Mouse (Mus musculus): ENCODE measurements around the gene Birc5. TPM values are rescaled to one million over a fixed set of nuclear protein-coding genes. Genes with fewer than 3 reads are reported as not detected.
"Not testable (repeated sequence)": the region's sequence is repeated elsewhere in the genome, so short reads cannot be mapped to it uniquely, and the experiment has no call there.

The Birc5 gene
- total RNA-seq, 2 experiments from 2014 or later, result 0.82 to 1.1 TPM

DNA sequence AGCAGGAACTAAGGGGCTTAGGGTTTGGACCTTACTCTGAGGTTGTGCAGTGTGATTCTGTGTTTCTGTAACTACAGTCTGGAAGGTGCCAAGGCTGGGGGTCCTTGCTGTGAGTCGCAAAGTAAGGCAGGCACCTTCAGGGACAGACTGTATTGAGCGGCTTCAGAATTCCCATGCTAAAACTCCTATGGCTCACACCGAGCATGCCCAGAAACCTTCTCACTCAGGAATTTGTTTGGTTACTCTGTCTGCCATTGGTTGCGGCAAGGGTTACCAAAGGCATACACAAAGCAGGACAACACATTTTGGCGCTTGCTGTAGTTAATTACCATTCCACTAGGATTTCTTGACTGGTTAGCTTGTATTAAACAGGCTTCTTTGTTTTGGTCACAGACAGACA lies 22.9 kb upstream of the Birc5 start:
- DNase-seq (ENCODE audit: low spot score in 2 of 2), result no peak

DNA sequence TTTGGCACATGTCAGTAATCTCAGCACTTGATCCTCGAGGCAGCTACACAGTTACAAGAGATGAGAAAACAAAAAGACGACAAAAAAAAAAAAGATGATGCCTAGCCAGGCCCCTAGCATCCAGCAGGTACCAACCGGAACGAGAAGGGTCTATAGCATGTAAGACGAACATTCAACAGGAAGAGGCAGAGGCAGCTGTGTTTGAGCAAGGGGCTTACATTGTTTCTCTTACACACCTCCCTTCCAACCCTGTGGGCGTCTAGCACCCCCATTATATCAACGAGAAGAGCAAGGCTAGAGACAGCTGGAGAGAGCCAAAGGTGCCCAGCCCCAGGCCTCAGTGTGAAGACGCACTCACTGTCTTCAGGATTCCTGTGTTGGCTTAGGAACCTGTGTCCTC lies 22.1 kb upstream of the Birc5 start:
- no peak for DNase-seq (ENCODE audit: low spot score in 2 of 2)

DNA sequence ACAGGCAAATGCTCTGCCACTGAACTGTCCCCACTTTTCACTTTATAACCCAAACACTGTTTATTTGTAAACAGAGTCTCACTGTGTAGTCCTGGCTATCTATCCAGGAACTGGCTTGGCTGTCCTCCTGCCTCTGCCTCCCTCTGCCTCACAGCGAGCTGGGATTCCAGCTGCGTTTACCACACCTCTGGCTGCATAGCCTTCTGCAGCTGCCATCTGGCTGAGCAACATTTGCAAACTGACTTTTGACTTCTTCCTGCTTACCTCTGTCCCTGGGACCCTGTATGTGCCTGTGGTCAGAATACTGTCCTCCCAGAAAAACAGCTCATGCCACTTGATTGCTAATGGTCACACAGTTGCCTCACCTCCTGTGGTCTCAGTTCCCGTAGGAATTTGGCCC lies 21.7 kb upstream of the Birc5 start:
- no peak for DNase-seq (ENCODE audit: low spot score in 2 of 2)

DNA sequence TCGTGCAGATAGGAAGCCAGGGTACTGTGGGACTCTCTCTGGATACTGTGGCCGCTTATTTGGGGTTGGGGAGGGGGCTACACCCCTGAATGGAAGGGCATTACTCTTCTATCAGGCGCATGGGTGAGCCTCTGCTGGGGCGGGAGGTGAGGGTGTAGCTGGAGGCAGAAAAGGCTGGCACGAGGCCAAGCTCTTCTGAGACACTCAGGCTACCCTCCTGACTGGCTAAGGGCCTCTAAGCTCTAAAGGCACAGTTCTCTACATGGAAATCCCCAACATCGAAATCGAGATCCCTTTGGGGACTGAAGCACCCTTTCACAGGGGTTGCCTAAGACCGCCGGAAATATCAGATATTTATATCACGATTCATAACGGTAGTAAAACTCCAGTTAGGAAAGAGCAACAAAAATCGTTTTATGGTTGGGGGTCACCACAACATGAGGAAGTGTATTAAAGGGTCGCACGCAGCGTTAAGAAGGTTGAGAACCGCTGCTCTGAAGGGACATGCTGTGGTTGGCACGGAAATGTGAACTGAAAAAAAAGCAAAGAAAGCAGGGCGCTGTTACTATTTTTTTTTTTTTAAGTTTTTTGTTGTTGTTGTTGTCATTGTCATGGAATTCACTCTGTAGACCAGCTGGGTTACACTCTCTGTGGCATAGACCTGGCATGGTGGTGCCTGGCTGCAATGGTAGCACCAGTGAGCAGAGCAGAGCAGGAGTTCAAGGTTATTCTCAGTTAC lies 20.7 kb upstream of the Birc5 start:
- DNase-seq (ENCODE audit: low spot score in 2 of 2), result no peak

DNA sequence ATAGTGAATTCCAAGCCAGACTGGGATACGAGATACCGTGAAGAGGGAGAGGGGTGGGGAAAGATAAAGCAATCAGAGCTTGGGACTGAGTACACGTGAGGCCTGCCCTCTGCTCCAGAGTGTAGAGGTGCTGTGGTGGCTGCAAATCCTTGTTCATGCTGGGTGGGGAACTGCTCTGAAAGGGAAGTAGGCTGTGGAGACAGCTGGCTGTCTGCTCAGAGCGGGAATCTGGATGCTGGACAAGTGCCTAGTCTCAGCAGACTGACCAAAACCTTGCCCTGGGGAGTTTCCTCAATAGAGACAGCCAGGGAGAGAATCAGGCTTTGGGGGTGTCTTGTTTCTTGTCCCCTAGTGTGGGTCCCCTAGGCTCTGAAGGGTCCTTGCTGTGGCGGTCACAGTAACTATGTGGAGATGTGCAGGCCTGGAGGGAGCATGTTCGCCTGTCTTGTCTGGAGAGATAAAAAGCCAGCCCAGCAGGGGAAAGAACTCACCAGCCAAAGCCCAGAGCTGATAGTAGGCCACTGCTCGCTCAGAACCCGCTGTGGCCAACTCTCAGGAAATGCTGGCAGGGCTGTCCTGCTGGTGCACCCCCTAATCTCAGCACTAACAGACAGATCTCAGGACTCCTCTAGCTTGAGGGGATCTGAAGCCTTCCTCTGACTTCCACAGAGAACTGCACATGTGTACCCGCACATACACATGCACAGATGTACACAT lies 20.0 kb upstream of the Birc5 start:
- no peak for DNase-seq (ENCODE audit: low spot score in 2 of 2)

DNA sequence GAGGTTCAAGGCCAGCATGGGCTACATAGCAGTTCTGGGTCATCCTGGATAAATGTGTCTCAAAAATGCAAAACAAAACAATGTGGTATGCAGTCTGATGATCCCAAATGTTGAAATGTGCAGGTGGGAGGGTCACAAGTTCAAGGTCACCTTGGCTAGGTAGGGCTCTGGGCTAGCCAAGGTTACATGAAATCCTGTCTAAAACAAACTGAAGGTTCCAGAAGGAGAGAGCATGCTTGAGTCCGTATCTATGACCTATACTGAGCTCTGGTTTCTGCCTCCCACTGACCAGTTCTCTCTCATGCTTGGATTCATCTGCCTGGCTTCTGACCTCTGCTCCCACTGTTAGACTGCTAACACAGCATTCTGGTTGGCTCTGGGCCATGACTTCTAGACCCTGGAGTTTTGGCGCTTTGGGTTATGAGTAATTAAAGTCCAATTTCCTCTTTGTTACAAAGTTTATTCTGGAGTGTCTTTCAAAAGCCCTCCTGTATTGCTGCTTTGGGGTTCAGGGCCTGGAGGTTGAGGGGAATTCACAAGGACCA lies 19.3 kb upstream of the Birc5 start:
- DNase-seq (ENCODE audit: low spot score in 2 of 2), result no peak

DNA sequence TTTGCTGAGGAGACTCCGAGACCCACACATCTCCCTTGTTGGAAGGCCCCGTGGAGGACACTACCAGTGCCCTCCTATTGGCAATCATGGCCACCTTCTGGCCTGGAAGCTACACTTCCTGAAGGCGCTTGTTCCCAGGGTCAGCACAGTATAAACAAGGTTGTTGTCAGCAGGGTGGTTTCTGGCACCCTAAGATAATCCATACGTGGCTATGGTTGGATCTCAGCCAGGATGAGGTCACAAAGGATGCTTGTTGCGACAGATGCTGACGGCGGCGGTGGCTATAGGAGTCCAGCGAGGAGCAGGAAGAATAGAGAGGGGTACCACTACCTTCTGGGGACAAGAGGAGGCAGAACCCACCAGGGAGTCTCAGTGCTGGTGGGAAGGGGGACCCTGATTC lies 18.6 kb upstream of the Birc5 start:
- no peak for DNase-seq (ENCODE audit: low spot score in 2 of 2)

DNA sequence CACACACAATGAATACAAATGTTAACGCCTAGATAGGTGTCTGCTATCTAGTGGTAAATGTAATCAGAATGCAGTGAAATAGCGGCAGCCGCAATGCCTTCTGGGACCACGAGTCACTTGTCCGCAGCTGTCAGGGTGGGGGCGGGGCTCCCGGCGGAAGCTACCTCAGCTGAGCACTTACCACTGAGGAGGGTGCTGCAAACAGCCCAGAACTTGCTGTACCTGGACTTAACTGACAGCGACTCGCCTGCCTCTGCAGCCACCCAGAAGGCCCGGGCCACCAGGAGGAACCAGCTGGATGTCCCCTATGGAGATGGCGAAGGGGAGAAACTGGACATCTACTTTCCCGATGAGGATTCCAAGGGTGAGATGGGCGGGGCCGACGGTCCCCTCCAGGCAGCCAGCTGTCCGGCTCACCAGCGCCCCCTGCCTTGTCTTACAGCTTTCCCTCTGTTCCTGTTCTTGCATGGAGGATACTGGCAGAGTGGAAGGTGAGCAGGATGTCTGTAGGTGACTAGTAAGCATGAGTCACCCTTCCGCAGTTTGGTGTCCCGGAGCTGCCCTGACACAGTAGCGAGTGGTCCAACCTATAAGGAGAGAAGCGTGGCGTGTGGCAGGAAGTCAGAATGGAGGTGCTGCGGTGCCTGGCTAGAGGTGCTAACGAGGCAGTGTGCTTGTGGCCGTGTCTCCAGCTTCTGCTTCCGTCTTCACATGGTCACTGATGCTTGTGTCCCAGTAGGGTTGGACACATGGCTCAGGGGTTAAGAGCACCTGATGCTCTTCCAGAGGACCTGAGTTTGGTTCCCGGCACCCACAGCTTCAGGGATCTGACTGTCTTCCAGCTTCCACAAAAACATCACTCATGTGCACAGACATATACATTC lies 16.7 kb upstream of the Birc5 start:
- DNase-seq (ENCODE audit: low spot score in 2 of 2), result peak; percentile 46 to 60

DNA sequence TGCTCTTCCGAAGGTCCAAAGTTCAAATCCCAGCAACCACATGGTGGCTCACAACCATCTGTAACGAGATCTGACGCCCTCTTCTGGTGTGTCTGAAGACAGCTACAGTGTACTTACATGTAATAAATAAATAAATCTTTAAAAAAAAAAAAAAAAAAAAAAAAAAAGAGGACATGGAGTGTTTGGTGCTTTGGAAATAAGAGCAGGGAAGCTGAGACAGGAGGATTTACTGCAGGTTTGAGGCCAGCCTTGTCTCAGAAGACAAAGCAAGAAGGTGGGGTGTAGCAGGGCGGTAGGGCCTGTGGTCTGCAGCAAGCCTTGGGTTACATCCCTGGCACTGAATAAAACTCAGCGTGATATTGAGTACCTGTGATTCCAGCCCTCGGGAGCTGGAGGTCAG lies 15.5 kb upstream of the Birc5 start:
- not testable (repeated sequence) for DNase-seq (ENCODE audit: low spot score in 2 of 2)

DNA sequence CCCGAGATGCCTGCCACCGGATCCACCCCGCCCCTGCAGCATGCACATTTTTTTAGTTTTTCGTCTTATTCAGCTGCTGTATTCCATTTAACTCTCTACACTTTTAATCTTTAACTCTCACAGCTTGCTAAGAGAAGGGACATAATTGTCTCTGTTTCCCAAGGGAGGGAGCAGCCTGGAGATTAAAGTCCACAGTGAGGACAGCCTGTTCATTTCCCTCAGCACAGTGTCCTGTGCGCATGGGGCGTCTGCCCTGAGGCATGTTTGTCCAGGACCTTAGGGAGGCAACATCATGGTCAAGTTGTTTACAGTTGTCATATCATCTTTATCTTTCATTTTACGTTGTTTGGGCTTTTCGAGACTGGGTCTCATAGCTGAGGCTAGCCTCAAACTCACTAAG lies 15.0 kb upstream of the Birc5 start:
- DNase-seq (ENCODE audit: low spot score in 2 of 2), result no peak

DNA sequence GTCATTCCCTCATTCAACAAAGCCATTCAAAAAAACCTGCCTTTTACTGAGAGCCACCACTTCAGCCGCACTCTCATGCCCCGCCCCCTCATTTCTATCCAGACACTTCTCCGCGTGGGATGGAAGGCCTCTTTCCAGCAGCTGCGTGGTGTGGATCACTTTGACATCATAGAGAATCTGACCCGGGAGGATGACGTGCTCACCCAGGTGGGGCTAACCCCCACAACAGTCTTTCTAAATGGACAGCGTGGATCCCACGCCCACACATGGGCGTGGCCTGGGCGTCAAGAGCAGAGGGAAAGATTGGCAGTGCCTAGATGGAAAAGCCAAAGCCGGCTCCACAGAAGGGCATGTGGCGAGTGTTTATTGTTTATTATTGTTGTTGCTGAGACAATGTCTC lies 12.7 kb upstream of the Birc5 start:
- DNase-seq (ENCODE audit: low spot score in 2 of 2), result peak; percentile 19 to 30

DNA sequence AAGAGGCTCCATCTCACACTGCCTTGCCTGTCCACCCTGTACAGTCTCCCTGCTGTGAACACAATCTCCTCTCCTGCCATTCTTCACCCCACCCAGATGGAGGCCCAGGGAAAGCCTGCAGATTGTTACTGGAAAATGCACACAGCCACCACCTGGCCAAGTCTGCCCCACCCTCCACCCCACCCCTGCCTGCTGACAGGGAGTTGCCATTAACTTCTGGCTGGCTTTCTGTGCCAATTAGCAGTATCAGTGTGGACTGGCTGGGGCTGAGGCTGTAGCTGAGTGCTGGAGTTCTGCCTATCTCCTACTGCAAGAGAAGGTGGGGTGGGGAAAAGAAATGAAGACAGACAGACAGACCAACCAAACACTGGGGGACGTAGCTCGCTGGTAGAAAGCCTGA lies 10.5 kb upstream of the Birc5 start:
- no peak for DNase-seq (ENCODE audit: low spot score in 2 of 2)

DNA sequence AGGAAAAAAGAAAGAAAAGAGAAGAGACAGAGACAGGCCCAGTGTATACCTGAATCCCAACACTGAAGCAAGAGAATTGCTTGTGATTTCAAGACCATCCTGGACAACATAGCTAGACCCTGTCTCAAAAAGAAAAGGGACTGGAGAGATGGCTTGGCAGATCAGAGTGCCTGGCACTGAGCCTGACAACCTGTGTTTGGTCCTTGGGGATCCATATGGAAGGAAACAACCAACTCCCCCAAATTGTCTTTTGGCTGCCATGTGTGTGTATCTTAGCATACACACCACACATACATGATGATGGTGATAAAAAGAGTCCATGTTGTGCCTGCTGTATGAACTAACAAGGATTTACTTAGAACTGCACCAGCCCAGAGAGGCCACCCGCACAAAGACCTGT lies 10.0 kb upstream of the Birc5 start:
- no peak for DNase-seq (ENCODE audit: low spot score in 2 of 2)

DNA sequence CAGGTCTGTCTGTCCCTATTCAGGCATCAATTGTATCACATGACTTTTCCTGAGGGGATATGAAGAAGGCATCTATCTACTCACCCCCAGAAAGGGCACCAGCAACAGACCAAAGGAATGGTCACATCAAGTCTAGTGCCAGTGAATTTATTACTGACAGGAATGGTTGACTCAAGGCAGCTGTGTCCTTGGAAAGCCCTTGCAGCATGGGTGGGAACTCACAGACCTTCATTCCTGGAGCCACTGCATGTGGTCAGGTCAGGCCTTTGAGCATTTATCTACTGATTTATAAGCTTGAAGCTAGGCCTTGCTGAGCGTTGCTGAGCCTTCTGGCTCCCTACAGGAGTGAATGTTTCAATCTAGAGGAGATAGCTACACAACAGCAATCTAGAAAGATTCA lies 8.1 kb upstream of the Birc5 start:
- DNase-seq (ENCODE audit: low spot score in 2 of 2), result no peak

DNA sequence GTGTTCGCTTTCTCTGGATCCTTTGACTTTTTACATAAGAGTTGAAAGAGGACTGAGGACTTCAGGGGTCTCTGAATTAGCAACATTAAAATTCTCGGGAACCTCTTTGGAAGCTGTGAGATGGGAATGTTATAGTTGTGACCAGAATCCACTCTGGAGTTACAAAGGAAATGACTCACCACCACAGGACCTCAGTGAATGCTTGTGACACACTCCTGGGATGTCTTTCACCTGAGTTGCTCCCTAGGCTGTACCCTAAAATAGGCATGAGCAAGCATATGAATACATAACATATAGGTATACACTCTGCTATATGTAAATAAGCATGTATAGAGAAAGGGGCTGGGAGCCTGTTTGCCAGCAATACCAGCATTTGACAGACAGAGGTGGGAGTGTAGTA lies 5.6 kb upstream of the Birc5 start:
- DNase-seq (ENCODE audit: low spot score in 2 of 2), result no peak

DNA sequence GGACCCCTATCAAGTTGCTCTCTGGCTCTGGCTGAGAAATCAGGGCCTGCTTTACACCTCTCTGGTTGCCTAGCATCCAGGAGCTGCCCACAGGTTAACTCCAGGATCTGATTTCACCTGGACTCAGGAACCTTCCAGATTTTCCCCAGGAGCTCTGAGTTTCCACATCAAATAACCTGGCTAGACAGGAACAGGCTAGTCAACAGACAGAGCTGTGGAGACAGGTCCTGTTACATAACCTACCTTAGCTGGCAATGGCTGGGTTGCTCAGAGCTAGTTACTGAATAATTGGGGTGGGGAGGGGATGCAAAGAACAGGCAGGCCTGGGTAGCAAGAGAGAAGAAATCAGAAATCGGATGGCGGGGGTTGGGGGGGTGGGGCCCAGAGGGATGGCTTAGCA lies 4.1 kb upstream of the Birc5 start:
- DNase-seq (ENCODE audit: low spot score in 2 of 2), result no peak

DNA sequence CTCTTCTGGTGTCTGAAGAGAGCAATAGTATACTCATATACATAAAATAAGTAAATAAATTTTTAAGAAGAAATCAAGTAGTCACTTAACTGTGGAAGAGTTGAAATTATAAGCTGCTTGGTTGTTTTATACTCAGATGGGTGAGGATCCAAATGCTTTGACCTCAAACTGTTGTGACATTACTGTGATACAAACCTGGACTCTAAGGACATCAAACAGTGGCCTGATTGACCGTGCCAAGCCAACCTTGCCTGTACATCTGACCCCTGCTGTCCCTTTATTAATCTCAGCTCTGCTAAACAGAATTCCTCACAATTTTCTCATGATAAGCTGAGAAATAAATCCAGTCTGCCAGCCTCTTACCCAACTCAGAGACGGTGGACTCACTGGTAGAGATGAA lies 3.4 kb upstream of the Birc5 start:
- no peak for DNase-seq (ENCODE audit: low spot score in 2 of 2)

DNA sequence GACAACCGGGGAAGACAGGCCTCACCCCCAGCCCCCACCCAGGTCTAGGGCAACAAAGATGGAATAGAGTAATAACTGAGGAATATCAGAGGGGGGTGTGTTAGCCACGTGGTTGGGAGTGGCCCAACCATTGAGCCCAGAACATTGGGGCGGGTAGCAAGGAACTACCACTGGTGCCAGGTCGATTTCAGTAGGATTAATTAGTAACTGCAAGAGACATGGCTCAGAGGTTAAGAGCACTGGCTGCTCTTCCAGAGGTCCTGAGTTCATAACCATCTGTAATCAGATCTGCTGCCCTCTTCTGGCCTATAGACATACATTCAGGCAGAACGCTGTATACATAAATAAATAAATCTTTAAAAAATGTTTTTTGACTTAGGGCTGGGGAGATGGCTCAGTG lies 2.4 kb upstream of the Birc5 start:
- no peak for DNase-seq (ENCODE audit: low spot score in 2 of 2)

DNA sequence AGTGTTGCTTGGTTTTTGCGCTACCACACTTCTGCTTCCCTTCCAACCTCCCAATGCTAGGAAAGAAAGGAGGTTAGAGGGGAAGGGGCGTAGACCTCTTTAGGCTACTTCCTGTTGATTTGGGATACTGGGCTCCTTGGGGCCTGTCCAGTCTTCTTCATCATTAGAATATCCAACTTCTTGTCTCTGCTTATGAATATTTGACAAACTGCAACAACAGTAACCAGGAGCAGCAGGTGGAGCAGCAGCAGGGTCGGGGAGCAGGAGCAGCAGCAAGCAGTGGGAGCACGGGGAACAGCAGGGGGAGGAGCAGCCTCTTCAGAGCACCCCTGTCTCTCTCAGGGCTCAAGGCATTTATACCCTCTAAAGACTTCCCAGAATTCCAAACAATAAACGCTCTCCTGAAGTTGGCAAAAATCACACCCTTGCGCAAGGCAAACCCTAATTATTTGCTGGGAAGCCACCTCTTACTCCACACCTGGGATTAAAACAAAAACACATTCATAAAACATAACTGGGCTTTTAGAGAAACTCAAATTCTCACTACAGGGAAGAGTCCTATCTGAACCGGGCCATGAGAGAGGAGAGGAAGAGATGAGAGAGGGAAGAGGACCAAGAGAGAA lies 1.3 kb upstream of the Birc5 start:
- no peak for DNase-seq (ENCODE audit: low spot score in 2 of 2)

DNA sequence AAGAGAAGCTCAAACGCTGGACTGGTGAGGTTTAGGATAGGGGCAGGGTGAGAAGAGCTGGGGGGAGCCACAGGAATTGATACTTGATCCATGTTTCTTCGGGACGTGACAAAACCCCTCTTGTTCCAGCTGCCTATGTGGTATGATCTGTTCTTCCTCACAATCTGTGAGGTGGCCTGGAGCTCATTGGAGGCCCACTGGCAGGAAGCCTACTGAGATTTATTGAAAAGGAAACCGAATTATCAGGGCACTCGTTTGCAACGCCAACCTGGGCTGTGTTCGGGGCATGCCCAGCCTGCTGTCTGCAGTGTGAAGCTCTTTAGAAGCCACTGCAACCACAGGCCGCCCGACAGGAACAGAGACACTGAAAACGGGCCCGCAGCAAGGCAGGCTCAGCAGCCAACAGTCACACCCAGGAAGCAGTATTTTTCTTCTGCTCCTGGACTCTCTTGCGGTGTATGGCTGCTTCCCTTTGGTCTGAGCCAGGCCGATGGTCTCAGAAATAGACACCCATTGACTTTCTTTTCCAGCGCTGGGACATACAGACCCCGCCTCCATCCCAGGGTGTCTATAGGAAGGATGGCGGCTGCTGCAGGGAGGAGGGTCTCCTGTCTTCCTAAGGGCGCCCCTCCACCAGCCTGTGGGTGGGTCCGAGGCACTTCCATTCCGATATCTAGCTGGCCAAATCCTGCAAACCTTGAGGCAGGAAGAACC lies 623 bp upstream of the Birc5 start:
- DNase-seq (ENCODE audit: low spot score in 2 of 2), result peak in 1 of 2 experiments; percentile 45

DNA sequence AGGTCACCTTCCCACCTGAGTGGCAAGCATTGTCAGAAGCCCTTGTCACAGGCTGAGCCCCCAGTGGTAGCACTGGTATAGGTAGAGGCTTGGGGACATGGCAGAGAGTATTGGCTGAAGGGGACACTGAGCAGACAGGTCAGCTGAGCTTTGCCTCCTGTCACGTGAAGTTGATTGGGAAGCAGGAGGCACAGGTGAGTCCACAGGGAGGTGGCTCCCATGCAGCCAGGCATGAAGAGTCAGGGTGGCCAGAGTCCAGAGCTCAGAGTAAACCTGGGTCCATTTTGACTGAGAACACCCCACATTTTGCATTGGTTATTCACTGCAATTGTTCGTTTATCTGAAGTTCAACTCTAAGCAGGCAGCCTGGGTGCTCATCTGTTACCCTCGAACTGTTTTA lies 3.8 kb downstream of the Birc5 start:
- no peak for DNase-seq (ENCODE audit: low spot score in 2 of 2)

All from layer of hippocampus, adult 18-20 months (tissue).